Comparison of ENCODE assay signal across 8 mouse cellular contexts in genomic region chr19:8928689-8929223, GRCm38 (mm10). TPM values are rescaled to one million over a fixed set of nuclear protein-coding genes. Genes with fewer than 3 reads are reported as not detected.
DNase-seq lines count a peak whose midpoint lies in the region; ATAC-seq and TF ChIP-seq lines count a peak whose summit lies in the region.

No protein-coding gene starts in this region.

- no peak for TF ChIP-seq CTCF in forebrain, postnatal 0 days (IDR thresholded peaks at IDR 0.05; ENCODE audit: low read depth)

- peaks cover 23% of the 10 kb centered on the region; the same call in 1 of the 2 replicates for H3K36me3 ChIP-seq in kidney, embryonic 16.5 days (ENCODE audit: insufficient read depth, low read length)
- peaks cover 16% of the 10 kb centered on the region; the same call in 1 of the 2 replicates for H3K36me3 ChIP-seq in forebrain, postnatal 0 days (ENCODE audit: insufficient read depth)

- DNase-seq in kidney, adult 8-10 months: no peak
- no peak for DNase-seq in forebrain, postnatal 0 days
- DNase-seq in adipocyte (ENCODE audit: low spot score): no peak
- DNase-seq in right cerebral cortex, postnatal 14 days: no peak
- no peak for DNase-seq in left cerebral cortex, adult 8-10 months (ENCODE audit: low spot score in 2 of 2)

- H3K4me2 ChIP-seq in kidney, embryonic 16.5 days (replicated peaks; ENCODE audit: low read depth, low read length): peak overlapping the region; percentile 76
- H3K4me2 ChIP-seq in forebrain, postnatal 0 days (ENCODE audit: low read depth): peak overlapping the region; percentile 61

- peak; percentile 37 for ATAC-seq in kidney, embryonic 16.5 days (ENCODE audit: low FRiP score, low TSS enrichment)
- peak; percentile 23 for ATAC-seq in forebrain, postnatal 0 days
- ATAC-seq in megakaryocyte progenitor cell, adult 5-6 weeks (replicated peaks; ENCODE audit: poor library complexity): peak; percentile 37

- WGBS in kidney, embryonic 16.5 days: 22% methylated on average over 16 of the region's 16 CpGs
- 13% methylated on average over 16 of the region's 16 CpGs for whole genome bisulfite sequencing in forebrain, postnatal 0 days

- peak overlapping the region; percentile 90 for H3K4me3 ChIP-seq in kidney, embryonic 16.5 days (ENCODE audit: low read length)
- H3K4me3 ChIP-seq in brown adipose tissue, adult 24 weeks (ENCODE audit: insufficient read depth, low read depth, low read length): peak overlapping the region; percentile 92
- peak overlapping the region; percentile 44 for H3K4me3 ChIP-seq in forebrain, postnatal 0 days (ENCODE audit: low read depth, low read length)

- no peaks in the 10 kb centered on the region for H3K9me3 ChIP-seq in kidney, embryonic 16.5 days (ENCODE audit: low read length)
- H3K9me3 ChIP-seq in forebrain, postnatal 0 days (ENCODE audit: low read length): no peaks in the 10 kb centered on the region

- no peaks in the 10 kb centered on the region for H3K27me3 ChIP-seq in kidney, embryonic 16.5 days (ENCODE audit: insufficient read depth, low read length)
- no peaks in the 10 kb centered on the region for H3K27me3 ChIP-seq in forebrain, postnatal 0 days (ENCODE audit: insufficient read depth, low read length)

- peak overlapping the region; percentile 91 for H3K27ac ChIP-seq in kidney, embryonic 16.5 days (ENCODE audit: low read length)
- peak overlapping the region; percentile 25; the same call in 1 of the 2 replicates for H3K27ac ChIP-seq in brown adipose tissue, adult 24 weeks (replicated peaks; ENCODE audit: low read depth, low read length)
- H3K27ac ChIP-seq in forebrain, postnatal 0 days (ENCODE audit: low read depth, low read length): no peak overlapping the region

- peaks cover 18% of the 10 kb centered on the region for H3K4me1 ChIP-seq in kidney, embryonic 16.5 days (ENCODE audit: insufficient read depth, low read length)
- no peaks in the 10 kb centered on the region for H3K4me1 ChIP-seq in brown adipose tissue, adult 24 weeks (ENCODE audit: control insufficient read depth, insufficient read depth, insufficient read length, low read length)
- H3K4me1 ChIP-seq in forebrain, postnatal 0 days (ENCODE audit: insufficient read depth): peaks cover 4% of the 10 kb centered on the region; the same call in 1 of the 2 replicates

- H3K9ac ChIP-seq in kidney, embryonic 16.5 days (replicated peaks; ENCODE audit: low read length): peak overlapping the region; percentile 91
- H3K9ac ChIP-seq in forebrain, postnatal 0 days: peak overlapping the region; percentile 57; the same call in 1 of the 2 replicates

RNA-seq across cellular contexts. Expression of gene Rom1, which starts 0.4 kb away (rescaled TPM):
- 4.3 and 4.5 TPM in 2 replicates for polyA plus RNA-seq in kidney, embryonic 16.5 days (2015; fragmentation: Nextera tagmentation; extraction: Ambion mirVana)
- polyA plus RNA-seq in brown adipose tissue, adult 24 weeks (2012; ENCODE audit: insufficient read depth, insufficient read length, missing spikeins): 4.5 and 11.4 TPM in 2 replicates
- total RNA-seq in forebrain, postnatal 0 days (2014; rRNA removed): 2.3 and 3.5 TPM in 2 replicates
- polyA plus RNA-seq in forebrain, postnatal 0 days (2015; fragmentation: Nextera tagmentation; extraction: Ambion mirVana): 2.4 and 3.3 TPM in 2 replicates
- 0.59 and 1.5 TPM in 2 replicates for total RNA-seq in megakaryocyte progenitor cell, adult 5-6 weeks (2015)
- 0.54 and 0.88 TPM in 2 replicates for total RNA-seq in megakaryocyte progenitor cell, adult 5-6 weeks (2017)
- 10 to 100 TPM in 1 of 4 experiments, 1 to 10 TPM in 3; 7.9 to 10.1 (median 8.9) TPM for total RNA-seq in left cerebral cortex, adult 8-10 months (2022)

RNA-seq across cellular contexts. Expression of gene Eml3, which starts 0.6 kb away (rescaled TPM):
- 33.2 and 34.1 TPM in 2 replicates for polyA plus RNA-seq in kidney, embryonic 16.5 days (2015; fragmentation: Nextera tagmentation; extraction: Ambion mirVana)
- 11.6 and 12.9 TPM in 2 replicates for polyA plus RNA-seq in brown adipose tissue, adult 24 weeks (2012; ENCODE audit: insufficient read depth, insufficient read length, missing spikeins)
- 5.1 and 7.3 TPM in 2 replicates for total RNA-seq in forebrain, postnatal 0 days (2014; rRNA removed)
- 7.5 and 8.1 TPM in 2 replicates for polyA plus RNA-seq in forebrain, postnatal 0 days (2015; fragmentation: Nextera tagmentation; extraction: Ambion mirVana)
- total RNA-seq in megakaryocyte progenitor cell, adult 5-6 weeks (2015): 12.0 and 14.9 TPM in 2 replicates
- total RNA-seq in megakaryocyte progenitor cell, adult 5-6 weeks (2017): 20.1 and 36.0 TPM in 2 replicates
- 10 to 100 TPM; 12.6 to 15.3 (median 13.8) TPM for total RNA-seq in left cerebral cortex, adult 8-10 months (2022)

RNA-seq across cellular contexts. Expression of gene B3gat3, which starts 8.6 kb away (rescaled TPM):
- polyA plus RNA-seq in kidney, embryonic 16.5 days (2015; fragmentation: Nextera tagmentation; extraction: Ambion mirVana): 51.1 and 53.5 TPM in 2 replicates
- 30.2 and 30.8 TPM in 2 replicates for polyA plus RNA-seq in brown adipose tissue, adult 24 weeks (2012; ENCODE audit: insufficient read depth, insufficient read length, missing spikeins)
- total RNA-seq in forebrain, postnatal 0 days (2014; rRNA removed): 99.6 and 120 TPM in 2 replicates
- polyA plus RNA-seq in forebrain, postnatal 0 days (2015; fragmentation: Nextera tagmentation; extraction: Ambion mirVana): 89.3 and 94.0 TPM in 2 replicates
- total RNA-seq in megakaryocyte progenitor cell, adult 5-6 weeks (2015): 12.7 and 17.2 TPM in 2 replicates
- total RNA-seq in megakaryocyte progenitor cell, adult 5-6 weeks (2017): 20.5 and 21.6 TPM in 2 replicates
- total RNA-seq in left cerebral cortex, adult 8-10 months (2022): 100 to 1,000 TPM; 155 to 175 (median 172) TPM

RNA-seq across cellular contexts. Expression of gene Mta2, which starts 12.9 kb away (rescaled TPM):
- 179 and 180 TPM in 2 replicates for polyA plus RNA-seq in kidney, embryonic 16.5 days (2015; fragmentation: Nextera tagmentation; extraction: Ambion mirVana)
- 28.2 and 30.6 TPM in 2 replicates for polyA plus RNA-seq in brown adipose tissue, adult 24 weeks (2012; ENCODE audit: insufficient read depth, insufficient read length, missing spikeins)
- 71.2 and 86.4 TPM in 2 replicates for total RNA-seq in forebrain, postnatal 0 days (2014; rRNA removed)
- polyA plus RNA-seq in forebrain, postnatal 0 days (2015; fragmentation: Nextera tagmentation; extraction: Ambion mirVana): 87.8 and 91.3 TPM in 2 replicates
- 57.9 and 63.7 TPM in 2 replicates for total RNA-seq in megakaryocyte progenitor cell, adult 5-6 weeks (2015)
- 124 and 138 TPM in 2 replicates for total RNA-seq in megakaryocyte progenitor cell, adult 5-6 weeks (2017)
- 10 to 100 TPM; 46.8 to 53.8 (median 50.4) TPM for total RNA-seq in left cerebral cortex, adult 8-10 months (2022)

RNA-seq across cellular contexts. Expression of gene Tut1, which starts 24.9 kb away (rescaled TPM):
- polyA plus RNA-seq in kidney, embryonic 16.5 days (2015; fragmentation: Nextera tagmentation; extraction: Ambion mirVana): 36.0 and 38.3 TPM in 2 replicates
- polyA plus RNA-seq in brown adipose tissue, adult 24 weeks (2012; ENCODE audit: insufficient read depth, insufficient read length, missing spikeins): 6.9 and 7.5 TPM in 2 replicates
- 20.8 and 24.5 TPM in 2 replicates for total RNA-seq in forebrain, postnatal 0 days (2014; rRNA removed)
- 14.8 and 17.6 TPM in 2 replicates for polyA plus RNA-seq in forebrain, postnatal 0 days (2015; fragmentation: Nextera tagmentation; extraction: Ambion mirVana)
- 6.2 and 8.7 TPM in 2 replicates for total RNA-seq in megakaryocyte progenitor cell, adult 5-6 weeks (2015)
- total RNA-seq in megakaryocyte progenitor cell, adult 5-6 weeks (2017): 19.9 and 23.8 TPM in 2 replicates
- total RNA-seq in left cerebral cortex, adult 8-10 months (2022): 10 to 100 TPM; 20.5 to 26.0 (median 22.1) TPM
